Mouse (Mus musculus): Measurements from ENCODE around the gene Tmem217. TPM values are rescaled to one million over a fixed set of nuclear protein-coding genes. Genes with fewer than 3 reads are reported as not detected.
A peak's percentile ranks its signal among the peaks of the same experiment; 100 is the strongest.

The Tmem217 gene
- polyA plus RNA-seq, 2 experiments, result 0.09 to 0.41 TPM

- Histone ChIP-seq H3K27ac (replicated peaks; ENCODE audit: low read depth, low read length) (no peak overlapping the region), H3K4me1 (ENCODE audit: control insufficient read depth, insufficient read depth, low read length) (peaks cover 7% of the 10 kb centered on the region), H3K9me3 (ENCODE audit: control insufficient read depth, low read length) (no peaks in the 10 kb centered on the region), H3K4me3 (replicated peaks; ENCODE audit: low read length) (no peak overlapping the region), H3K4me2 (replicated peaks; ENCODE audit: low read depth, low read length, severe bottlenecking) (no peak overlapping the region), H3K9ac (ENCODE audit: low read depth, low read length, severe bottlenecking) (no peak overlapping the region), H3K27me3 (ENCODE audit: control insufficient read depth, insufficient read depth, low read length) (no peaks in the 10 kb centered on the region), H3K36me3 (ENCODE audit: control insufficient read depth, insufficient read depth, low read length) (peaks cover 18% of the 10 kb centered on the region)
- no peak for ATAC-seq (ENCODE audit: low FRiP score, low read depth)
- no peak for TF ChIP-seq POLR2A (IDR thresholded peaks at IDR 0.05; ENCODE audit: borderline replicate concordance, extremely low read depth, insufficient read depth, insufficient read length)
- no peak for DNase-seq (ENCODE audit: low spot score)
- WGBS, result 78% methylated on average over 10 of the region's 10 CpGs
Measured at GRCm38 (mm10) chr17:29494062-29494731, 58.0 kb downstream of the Tmem217 start.

- Histone ChIP-seq H3K9me3 (ENCODE audit: control insufficient read depth, low read length) (no peaks in the 10 kb centered on the region), H3K4me3 (replicated peaks; ENCODE audit: low read length) (no peak overlapping the region), H3K9ac (ENCODE audit: low read depth, low read length, severe bottlenecking) (no peak overlapping the region), H3K4me1 (ENCODE audit: control insufficient read depth, insufficient read depth, low read length) (peaks cover 11% of the 10 kb centered on the region), H3K4me2 (replicated peaks; ENCODE audit: low read depth, low read length, severe bottlenecking) (peak overlapping the region; percentile 90), H3K27me3 (ENCODE audit: control insufficient read depth, insufficient read depth, low read length) (no peaks in the 10 kb centered on the region), H3K27ac (replicated peaks; ENCODE audit: low read depth, low read length) (peak overlapping the region; percentile 48; the same call in 1 of the 2 replicates), H3K36me3 (ENCODE audit: control insufficient read depth, insufficient read depth, low read length) (peaks cover 18% of the 10 kb centered on the region)
- 82% methylated on average over 11 of the region's 11 CpGs for WGBS
- ATAC-seq (ENCODE audit: low FRiP score, low read depth), result no peak
- TF ChIP-seq POLR2A (IDR thresholded peaks at IDR 0.05; ENCODE audit: borderline replicate concordance, extremely low read depth, insufficient read depth, insufficient read length), result no peak
- no peak for DNase-seq (ENCODE audit: low spot score)
Measured at GRCm38 (mm10) chr17:29493461-29493980, 58.7 kb downstream of the Tmem217 start.

- H3K9ac ChIP-seq (ENCODE audit: low read depth, low read length, severe bottlenecking), result peak overlapping the region; percentile 85
- no peaks in the 10 kb centered on the region for H3K27me3 ChIP-seq (ENCODE audit: control insufficient read depth, insufficient read depth, low read length)
- DNase-seq (ENCODE audit: low spot score), result peak; percentile 66
- H3K4me2 ChIP-seq (replicated peaks; ENCODE audit: low read depth, low read length, severe bottlenecking), result peak overlapping the region; percentile 90
- peak overlapping the region; percentile 48; the same call in 1 of the 2 replicates for H3K27ac ChIP-seq (replicated peaks; ENCODE audit: low read depth, low read length)
- no peaks in the 10 kb centered on the region for H3K9me3 ChIP-seq (ENCODE audit: control insufficient read depth, low read length)
- peak overlapping the region; percentile 95 for H3K4me3 ChIP-seq (replicated peaks; ENCODE audit: low read length)
- no peak for ATAC-seq (ENCODE audit: low FRiP score, low read depth)
- TF ChIP-seq POLR2A (IDR thresholded peaks at IDR 0.05; ENCODE audit: borderline replicate concordance, extremely low read depth, insufficient read depth, insufficient read length), result no peak
- peaks cover 11% of the 10 kb centered on the region for H3K4me1 ChIP-seq (ENCODE audit: control insufficient read depth, insufficient read depth, low read length)
- 2% methylated on average over 22 of the region's 22 CpGs for WGBS
- peaks cover 18% of the 10 kb centered on the region for H3K36me3 ChIP-seq (ENCODE audit: control insufficient read depth, insufficient read depth, low read length)
Measured at GRCm38 (mm10) chr17:29492269-29493191, 59.7 kb downstream of the Tmem217 start.

- under 1% methylated on average over 48 of the region's 48 CpGs for WGBS
- Histone ChIP-seq H3K9me3 (ENCODE audit: control insufficient read depth, low read length) (no peaks in the 10 kb centered on the region), H3K27me3 (ENCODE audit: control insufficient read depth, insufficient read depth, low read length) (no peaks in the 10 kb centered on the region), H3K27ac (replicated peaks; ENCODE audit: low read depth, low read length) (peak overlapping the region; percentile 39; the same call in 1 of the 2 replicates), H3K36me3 (ENCODE audit: control insufficient read depth, insufficient read depth, low read length) (peaks cover 18% of the 10 kb centered on the region), H3K4me3 (replicated peaks; ENCODE audit: low read length) (peak overlapping the region; percentile 95), H3K9ac (ENCODE audit: low read depth, low read length, severe bottlenecking) (peak overlapping the region; percentile 85), H3K4me2 (replicated peaks; ENCODE audit: low read depth, low read length, severe bottlenecking) (peak overlapping the region; percentile 90), H3K4me1 (ENCODE audit: control insufficient read depth, insufficient read depth, low read length) (peaks cover 11% of the 10 kb centered on the region)
- peak; percentile 35 for DNase-seq (ENCODE audit: low spot score)
- ATAC-seq (ENCODE audit: low FRiP score, low read depth), result no peak
- TF ChIP-seq POLR2A (IDR thresholded peaks at IDR 0.05; ENCODE audit: borderline replicate concordance, extremely low read depth, insufficient read depth, insufficient read length), result no peak
Measured at GRCm38 (mm10) chr17:29491591-29492268, 60.5 kb downstream of the Tmem217 start.
